Mouse (Mus musculus): Measurements from ENCODE around the gene Grm5. TPM values are rescaled to one million over a fixed set of nuclear protein-coding genes. Genes with fewer than 3 reads are reported as not detected.
A peak's percentile ranks its signal among the peaks of the same experiment; 100 is the strongest.

The Grm5 gene
- polyA plus RNA-seq, 1 experiment = 18.4 TPM

DNA sequence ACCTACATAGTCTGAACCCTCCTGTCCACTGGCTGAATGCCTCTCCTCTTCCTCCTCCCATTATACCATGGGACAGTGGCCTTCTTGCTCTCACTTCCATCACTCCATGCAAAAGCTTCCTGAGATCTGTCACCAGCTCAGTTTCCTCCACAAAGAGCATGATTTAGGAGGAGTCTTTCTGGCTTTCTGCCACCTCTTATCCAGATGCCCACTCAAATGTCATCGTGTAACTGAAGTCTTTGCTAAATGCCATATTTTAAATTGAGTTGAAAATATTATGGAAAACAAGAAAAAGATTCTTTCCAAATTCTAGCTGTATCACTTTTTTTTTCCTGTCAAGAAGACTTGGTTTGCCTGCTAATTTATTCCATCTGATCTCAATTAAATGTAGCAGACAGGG is 132.4 kb downstream of the Grm5 start:
- no peak for TF ChIP-seq CTCF (IDR thresholded peaks at IDR 0.05; ENCODE audit: borderline replicate concordance, extremely low read depth, insufficient read depth, insufficient read length)
- TF ChIP-seq POLR2A (IDR thresholded peaks at IDR 0.05; ENCODE audit: borderline replicate concordance, extremely low read depth, insufficient read depth, insufficient read length, poor library complexity, severe bottlenecking) = no peak
- DNase-seq (ENCODE audit: low read depth) = peak; percentile 18

DNA sequence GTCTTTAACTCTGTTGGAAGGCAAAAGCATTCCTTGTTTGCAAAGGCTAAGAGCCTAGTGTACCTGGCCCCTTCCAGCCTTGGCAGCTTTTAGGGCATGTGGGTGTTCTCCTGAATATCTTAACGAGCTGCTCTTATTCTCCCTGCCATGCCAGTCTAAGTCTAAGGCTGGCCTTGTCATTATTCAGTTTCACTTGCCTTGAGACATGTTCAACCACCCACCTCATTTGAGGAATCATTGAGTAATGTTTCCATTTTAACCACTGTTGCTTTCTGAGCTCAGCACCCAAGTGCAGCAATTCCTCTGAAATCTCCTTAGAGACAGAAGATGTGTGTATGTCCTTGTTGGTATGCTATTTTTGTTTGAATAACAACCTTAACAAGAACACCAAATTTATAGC is 134.7 kb downstream of the Grm5 start:
- no peak for DNase-seq (ENCODE audit: low read depth)
- TF ChIP-seq CTCF (IDR thresholded peaks at IDR 0.05; ENCODE audit: borderline replicate concordance, extremely low read depth, insufficient read depth, insufficient read length) (no peak), POLR2A (IDR thresholded peaks at IDR 0.05; ENCODE audit: borderline replicate concordance, extremely low read depth, insufficient read depth, insufficient read length, poor library complexity, severe bottlenecking) (no peak)

DNA sequence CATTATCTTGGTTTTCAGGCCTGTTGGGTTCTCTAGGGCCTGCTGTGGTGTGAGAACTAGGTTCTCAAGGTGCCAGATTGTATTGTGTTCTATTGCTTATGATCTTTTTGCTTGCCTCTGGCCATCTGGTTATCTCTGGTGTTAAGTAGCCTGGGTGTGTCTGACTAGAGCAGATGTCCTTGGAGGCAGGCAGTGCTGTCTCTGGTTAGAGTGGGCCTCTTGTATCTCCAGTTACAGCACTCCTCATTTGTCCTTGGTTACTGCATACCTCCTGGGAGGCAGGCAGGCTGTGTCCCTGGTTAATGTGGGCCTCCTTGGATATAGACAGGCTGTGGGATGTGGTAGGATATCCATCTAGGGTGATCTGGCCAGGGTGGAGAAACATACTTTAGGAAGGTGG is 150.5 kb downstream of the Grm5 start:
- no peak for DNase-seq (ENCODE audit: low read depth)

DNA sequence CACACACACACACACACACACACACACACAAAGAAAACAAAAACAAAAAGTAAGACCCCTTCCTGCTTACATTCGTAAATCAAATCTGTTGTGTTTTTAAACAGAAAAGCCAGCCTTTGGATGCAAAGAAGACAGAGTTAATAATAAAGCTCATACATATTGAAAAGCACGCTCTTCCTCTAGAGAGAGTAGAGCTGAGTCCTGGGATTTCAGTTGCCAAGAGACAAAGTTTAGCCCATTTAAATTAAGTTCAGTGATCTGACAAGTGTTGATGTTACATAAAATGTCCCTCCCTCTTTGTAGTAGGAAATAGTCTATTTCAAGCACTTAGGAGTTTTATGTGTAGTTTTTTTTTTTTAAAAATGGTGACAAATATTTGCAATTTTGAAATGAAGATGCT is 178.0 kb downstream of the Grm5 start:
- DNase-seq (ENCODE audit: low read depth) = peak; percentile 29
- no peak for TF ChIP-seq CTCF (IDR thresholded peaks at IDR 0.05; ENCODE audit: borderline replicate concordance, extremely low read depth, insufficient read depth, insufficient read length)
- TF ChIP-seq POLR2A (IDR thresholded peaks at IDR 0.05; ENCODE audit: borderline replicate concordance, extremely low read depth, insufficient read depth, insufficient read length, poor library complexity, severe bottlenecking) = no peak

More for the DNA sequence above, 150.5 kb downstream of the Grm5 start:
- no peak for TF ChIP-seq CTCF (IDR thresholded peaks at IDR 0.05; ENCODE audit: borderline replicate concordance, extremely low read depth, insufficient read depth, insufficient read length)
- TF ChIP-seq POLR2A (IDR thresholded peaks at IDR 0.05; ENCODE audit: borderline replicate concordance, extremely low read depth, insufficient read depth, insufficient read length, poor library complexity, severe bottlenecking) = no peak

DNA sequence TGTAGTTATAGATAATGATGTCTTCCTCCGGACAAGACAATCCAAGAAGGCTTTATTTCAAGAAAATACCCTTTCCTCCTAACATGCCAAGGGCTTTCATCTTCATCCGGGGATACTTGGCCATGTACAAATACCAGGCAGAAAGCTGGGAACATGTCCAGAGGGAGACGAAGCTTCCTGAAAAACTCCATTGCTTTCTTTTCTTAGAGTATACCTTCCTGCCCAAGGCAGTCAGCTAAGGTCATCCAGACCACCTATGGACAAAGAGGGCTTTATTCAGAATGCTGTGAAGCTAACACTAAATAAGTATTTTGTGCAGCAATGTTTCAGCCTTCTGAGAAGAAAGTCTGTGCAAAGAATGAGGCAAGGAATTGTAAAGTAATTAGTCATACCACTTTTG is 178.4 kb downstream of the Grm5 start:
- DNase-seq (ENCODE audit: low read depth) = peak; percentile 44

DNA sequence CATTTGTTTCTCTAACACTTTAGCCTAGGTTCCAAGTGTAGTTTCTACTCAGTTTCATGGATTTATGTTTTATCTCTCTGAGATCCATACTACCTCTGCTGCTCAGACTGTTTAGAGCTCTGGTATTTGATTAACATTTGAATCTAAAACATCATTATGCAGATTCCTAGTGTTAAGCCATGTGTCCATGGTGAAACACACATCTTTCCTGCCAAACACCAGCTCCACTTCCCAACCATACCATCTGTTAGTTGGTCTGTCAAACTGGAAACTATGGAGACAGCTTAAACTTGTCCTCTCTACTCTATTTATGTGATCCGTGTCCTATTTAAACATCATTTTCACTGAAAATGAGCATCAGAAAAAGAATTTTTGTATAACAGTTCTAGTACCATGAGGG is 203.6 kb downstream of the Grm5 start:
- TF ChIP-seq CTCF (IDR thresholded peaks at IDR 0.05; ENCODE audit: borderline replicate concordance, extremely low read depth, insufficient read depth, insufficient read length) (no peak), POLR2A (IDR thresholded peaks at IDR 0.05; ENCODE audit: borderline replicate concordance, extremely low read depth, insufficient read depth, insufficient read length, poor library complexity, severe bottlenecking) (no peak)
- DNase-seq (ENCODE audit: low read depth) = peak; percentile 70

More for the DNA sequence above, 178.4 kb downstream of the Grm5 start:
- no peak for TF ChIP-seq POLR2A (IDR thresholded peaks at IDR 0.05; ENCODE audit: borderline replicate concordance, extremely low read depth, insufficient read depth, insufficient read length, poor library complexity, severe bottlenecking)
- no peak for TF ChIP-seq CTCF (IDR thresholded peaks at IDR 0.05; ENCODE audit: borderline replicate concordance, extremely low read depth, insufficient read depth, insufficient read length)

DNA sequence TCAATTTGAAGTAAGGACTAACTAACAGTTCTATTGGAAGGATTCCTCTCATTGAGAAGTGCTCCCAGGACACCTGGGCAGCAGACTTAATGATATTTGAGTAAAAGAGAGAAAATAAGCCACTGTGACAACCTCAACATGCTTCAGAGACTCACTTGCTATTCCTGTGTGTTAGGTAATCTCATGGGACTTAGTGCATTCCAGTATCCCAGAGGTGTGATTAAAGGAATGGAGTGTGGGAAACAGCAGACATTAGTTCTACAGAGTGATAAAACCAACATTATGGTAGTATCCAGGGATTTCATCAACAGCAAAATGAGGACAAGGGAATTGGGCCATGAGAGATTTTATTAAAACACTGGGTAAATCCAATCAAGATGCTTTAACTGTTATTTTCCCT is 205.0 kb downstream of the Grm5 start:
- no peak for DNase-seq (ENCODE audit: low read depth)
- TF ChIP-seq CTCF (IDR thresholded peaks at IDR 0.05; ENCODE audit: borderline replicate concordance, extremely low read depth, insufficient read depth, insufficient read length) = no peak
- TF ChIP-seq POLR2A (IDR thresholded peaks at IDR 0.05; ENCODE audit: borderline replicate concordance, extremely low read depth, insufficient read depth, insufficient read length, poor library complexity, severe bottlenecking) = no peak

DNA sequence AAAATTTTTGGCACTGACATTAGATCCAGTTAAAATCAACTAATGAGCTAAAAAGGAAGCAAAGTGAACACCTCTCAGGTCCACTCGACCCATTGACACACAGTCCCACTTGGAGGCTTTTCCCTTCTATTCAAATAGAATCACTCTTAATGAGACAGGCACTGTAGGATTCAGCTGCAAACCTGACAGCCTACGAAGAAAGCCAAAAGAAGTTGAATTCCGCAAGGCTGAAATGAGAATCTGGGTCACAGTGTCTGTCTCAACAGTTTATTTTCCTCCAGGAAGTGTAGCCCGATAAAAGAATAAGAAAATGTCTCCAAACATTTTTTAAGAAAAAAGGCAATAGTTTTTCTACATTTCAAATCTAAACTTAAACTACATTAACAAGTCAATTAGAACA is 209.9 kb downstream of the Grm5 start:
- DNase-seq (ENCODE audit: low read depth) = no peak
- no peak for TF ChIP-seq POLR2A (IDR thresholded peaks at IDR 0.05; ENCODE audit: borderline replicate concordance, extremely low read depth, insufficient read depth, insufficient read length, poor library complexity, severe bottlenecking)
- no peak for TF ChIP-seq CTCF (IDR thresholded peaks at IDR 0.05; ENCODE audit: borderline replicate concordance, extremely low read depth, insufficient read depth, insufficient read length)

DNA sequence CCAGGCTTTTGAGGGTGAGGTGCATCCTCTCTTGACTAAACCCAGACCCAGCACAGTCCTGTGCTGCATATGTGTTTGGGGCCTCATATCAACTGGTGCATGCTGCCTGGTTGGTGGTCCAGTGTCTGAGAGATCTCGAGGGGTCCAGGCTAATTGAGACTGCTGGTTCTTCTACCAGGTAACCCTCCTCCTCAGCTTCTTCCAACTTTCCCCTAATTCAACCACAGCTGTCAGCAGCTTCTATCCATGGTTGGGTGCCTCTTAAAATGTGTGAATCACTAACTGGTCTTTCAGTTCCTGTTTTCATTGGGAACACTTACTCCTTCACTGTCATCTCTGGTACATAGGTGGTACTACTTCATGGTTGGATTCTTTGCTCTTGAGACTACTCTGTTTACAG is 240.9 kb downstream of the Grm5 start:
- no peak for DNase-seq (ENCODE audit: low read depth)
- TF ChIP-seq POLR2A (IDR thresholded peaks at IDR 0.05; ENCODE audit: borderline replicate concordance, extremely low read depth, insufficient read depth, insufficient read length, poor library complexity, severe bottlenecking) (no peak), CTCF (IDR thresholded peaks at IDR 0.05; ENCODE audit: borderline replicate concordance, extremely low read depth, insufficient read depth, insufficient read length) (no peak)

DNA sequence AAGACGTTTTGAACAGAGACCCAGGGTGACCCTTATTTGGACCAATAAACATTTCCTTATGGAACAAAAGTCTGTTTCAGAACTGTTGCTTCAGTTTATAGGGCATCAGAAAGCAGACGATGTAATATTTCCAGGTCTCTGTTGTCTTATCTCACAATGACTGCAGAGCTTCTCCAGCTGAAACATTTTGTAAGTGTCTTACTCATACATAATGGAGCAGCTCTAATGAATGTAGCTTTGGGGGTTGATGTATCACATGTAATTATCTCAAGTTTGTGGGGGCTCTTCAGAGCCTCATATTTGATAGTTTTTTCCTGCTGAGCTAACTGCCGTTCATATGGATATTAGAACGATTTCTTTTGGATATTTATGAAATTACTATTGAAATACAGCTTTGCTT is 250.7 kb downstream of the Grm5 start:
- DNase-seq (ENCODE audit: low read depth) = peak; percentile 15
- TF ChIP-seq POLR2A (IDR thresholded peaks at IDR 0.05; ENCODE audit: borderline replicate concordance, extremely low read depth, insufficient read depth, insufficient read length, poor library complexity, severe bottlenecking) (no peak), CTCF (IDR thresholded peaks at IDR 0.05; ENCODE audit: borderline replicate concordance, extremely low read depth, insufficient read depth, insufficient read length) (no peak)

DNA sequence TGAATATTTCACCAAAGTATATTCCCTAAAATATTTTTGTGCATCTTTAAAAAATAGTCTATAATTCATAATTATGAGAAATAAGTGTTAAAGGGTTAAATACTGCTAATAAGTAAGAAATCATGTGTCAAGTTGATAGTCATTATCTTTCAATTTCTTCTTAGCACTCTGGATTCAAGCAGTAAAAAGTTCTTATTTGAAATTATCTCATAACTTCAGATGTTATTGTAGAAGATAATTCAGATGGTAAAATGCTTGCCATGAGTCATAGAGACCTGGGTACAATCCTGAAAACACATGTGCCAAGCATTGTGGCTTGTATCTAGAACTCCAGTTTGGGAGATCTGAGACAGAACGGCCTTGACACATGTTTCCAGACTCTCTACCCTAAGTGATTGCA is 254.6 kb downstream of the Grm5 start:
- no peak for TF ChIP-seq POLR2A (IDR thresholded peaks at IDR 0.05; ENCODE audit: borderline replicate concordance, extremely low read depth, insufficient read depth, insufficient read length, poor library complexity, severe bottlenecking)
- no peak for TF ChIP-seq CTCF (IDR thresholded peaks at IDR 0.05; ENCODE audit: borderline replicate concordance, extremely low read depth, insufficient read depth, insufficient read length)
- DNase-seq (ENCODE audit: low read depth) = no peak

DNA sequence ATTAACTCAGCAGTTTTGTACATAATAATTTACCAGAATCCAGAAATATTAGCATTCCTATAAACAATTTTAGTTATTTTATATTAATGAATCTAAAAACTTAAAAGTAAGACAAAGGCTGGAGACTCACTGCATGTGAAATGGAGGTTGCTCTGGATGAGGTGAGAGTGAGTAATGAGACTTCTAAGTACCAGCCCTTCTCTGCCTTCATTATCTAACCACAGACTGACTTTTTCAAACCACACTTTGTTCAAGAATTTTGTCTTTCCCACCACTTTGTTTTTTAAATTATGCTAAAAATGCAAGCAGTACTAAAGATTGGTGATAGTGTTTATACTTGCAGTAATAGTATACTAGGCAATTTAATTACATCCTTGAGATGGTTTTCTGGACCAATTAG is 259.5 kb downstream of the Grm5 start:
- DNase-seq (ENCODE audit: low read depth) = no peak
- TF ChIP-seq POLR2A (IDR thresholded peaks at IDR 0.05; ENCODE audit: borderline replicate concordance, extremely low read depth, insufficient read depth, insufficient read length, poor library complexity, severe bottlenecking) (no peak), CTCF (IDR thresholded peaks at IDR 0.05; ENCODE audit: borderline replicate concordance, extremely low read depth, insufficient read depth, insufficient read length) (no peak)

DNA sequence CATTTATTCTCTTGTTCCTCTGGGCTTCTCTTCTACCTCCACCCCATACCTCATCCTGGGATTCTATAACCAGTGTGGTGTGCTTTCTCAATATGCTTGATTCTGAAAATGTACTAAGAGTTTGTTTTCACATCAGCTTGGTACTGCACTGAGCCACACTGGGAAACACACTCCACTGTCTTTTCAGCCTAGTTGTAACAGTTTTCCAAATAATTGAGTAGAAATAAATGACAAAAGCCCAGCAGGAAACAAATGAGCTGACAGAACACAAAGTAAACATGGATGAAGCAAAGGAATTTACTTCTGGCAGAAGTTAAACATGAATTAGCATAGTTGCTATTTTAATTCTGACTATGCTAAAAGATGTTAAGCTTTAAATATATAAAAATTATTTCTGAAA is 262.1 kb downstream of the Grm5 start:
- DNase-seq (ENCODE audit: low read depth) = no peak
- TF ChIP-seq CTCF (IDR thresholded peaks at IDR 0.05; ENCODE audit: borderline replicate concordance, extremely low read depth, insufficient read depth, insufficient read length) = no peak
- no peak for TF ChIP-seq POLR2A (IDR thresholded peaks at IDR 0.05; ENCODE audit: borderline replicate concordance, extremely low read depth, insufficient read depth, insufficient read length, poor library complexity, severe bottlenecking)
